Mouse (Mus musculus) testis, adult 2 months (tissue): ENCODE data around the gene Txn2. TPM values are rescaled to one million over a fixed set of nuclear protein-coding genes. Genes with fewer than 3 reads are reported as not detected.
"Not testable (repeated sequence)": the region's sequence is repeated elsewhere in the genome, so short reads cannot be mapped to it uniquely, and the experiment has no call there.

Experiments
- H3K27ac ChIP-seq: fragments of 200-500 bp; 2 replicates; pipeline ENCODE4 v1.5.1; 2012; ENCODE audit warnings: low read depth, low read length; ENCODE audit not compliant: control insufficient read depth, insufficient read depth
- H3K27me3 ChIP-seq: fragments of 200-500 bp; 2 replicates; pipeline ENCODE4 v1.6.1; 2012; ENCODE audit warnings: mild to moderate bottlenecking, low read length, moderate library complexity; ENCODE audit not compliant: control insufficient read depth, insufficient read depth
- H3K36me3 ChIP-seq: fragments of 200-500 bp; 2 replicates; pipeline ENCODE4 v1.6.1; 2012; ENCODE audit warnings: mild to moderate bottlenecking, low read length; ENCODE audit not compliant: control insufficient read depth, insufficient read depth
- H3K4me1 ChIP-seq: fragments of 200-500 bp; 2 replicates; pipeline ENCODE4 v1.6.1; 2012; ENCODE audit warnings: low read length; ENCODE audit not compliant: control insufficient read depth, insufficient read depth
- H3K4me3 ChIP-seq: fragments of 200-500 bp; 2 replicates; pipeline ENCODE4 v1.5.1; 2012; ENCODE audit warnings: low read depth, mild to moderate bottlenecking, low read length, moderate library complexity, mixed read lengths; ENCODE audit not compliant: control insufficient read depth
- CTCF ChIP-seq: fragments of 200-500 bp; IDR thresholded peaks from 2 replicates; pipeline ENCODE4 v1.5.1; 2012; ENCODE audit warnings: low read depth, mild to moderate bottlenecking, inconsistent platforms, low read length, moderate library complexity; ENCODE audit not compliant: control insufficient read depth, insufficient read depth, insufficient replicate concordance
- POLR2A ChIP-seq: fragments of 200-500 bp; IDR thresholded peaks from 2 replicates; pipeline ENCODE4 v1.6.1; 2012; ENCODE audit warnings: low read depth, mild to moderate bottlenecking, inconsistent platforms, low read length, moderate library complexity; ENCODE audit not compliant: control insufficient read depth
- polyA plus RNA-seq: library from polyadenylated mRNA; depleted of rRNA; stranded (reverse); fragments of >200 nt; gene quantifications from 2 replicates; pipeline ENCODE4 v1.2.3, GENCODE M21; 2012

Txn2 gene
- polyA plus RNA-seq, 1 experiment, result 133 TPM

- Histone ChIP-seq H3K4me1 (no peaks in the 10 kb centered on the region), H3K4me3 (no peak overlapping the region), H3K27me3 (no peaks in the 10 kb centered on the region), H3K36me3 (no peaks in the 10 kb centered on the region), H3K27ac (no peak overlapping the region)
- TF ChIP-seq POLR2A, result no peak
- no peak for TF ChIP-seq CTCF
Measured at GRCm38 (mm10) chr15:77875953-77876352, 52.9 kb downstream of the Txn2 start.

GRCm38 (mm10) chr15:77874807-77875206 is 54.0 kb downstream of the Txn2 start:
- TF ChIP-seq POLR2A (no peak), CTCF (no peak)
- Histone ChIP-seq H3K4me1 (no peaks in the 10 kb centered on the region), H3K27ac (no peak overlapping the region), H3K27me3 (no peaks in the 10 kb centered on the region), H3K4me3 (no peak overlapping the region), H3K36me3 (no peaks in the 10 kb centered on the region)

GRCm38 (mm10) chr15:77874310-77874709 is 54.5 kb downstream of the Txn2 start:
- Histone ChIP-seq H3K4me1 (no peaks in the 10 kb centered on the region), H3K27ac (no peak overlapping the region), H3K36me3 (no peaks in the 10 kb centered on the region), H3K27me3 (no peaks in the 10 kb centered on the region), H3K4me3 (no peak overlapping the region)
- TF ChIP-seq CTCF, result no peak
- no peak for TF ChIP-seq POLR2A

- Histone ChIP-seq H3K36me3 (no peaks in the 10 kb centered on the region), H3K4me3 (no peak overlapping the region), H3K27ac (no peak overlapping the region), H3K4me1 (no peaks in the 10 kb centered on the region), H3K27me3 (no peaks in the 10 kb centered on the region)
- TF ChIP-seq POLR2A (no peak), CTCF (no peak)
Measured at GRCm38 (mm10) chr15:77873564-77873963, 55.2 kb downstream of the Txn2 start.

DNA sequence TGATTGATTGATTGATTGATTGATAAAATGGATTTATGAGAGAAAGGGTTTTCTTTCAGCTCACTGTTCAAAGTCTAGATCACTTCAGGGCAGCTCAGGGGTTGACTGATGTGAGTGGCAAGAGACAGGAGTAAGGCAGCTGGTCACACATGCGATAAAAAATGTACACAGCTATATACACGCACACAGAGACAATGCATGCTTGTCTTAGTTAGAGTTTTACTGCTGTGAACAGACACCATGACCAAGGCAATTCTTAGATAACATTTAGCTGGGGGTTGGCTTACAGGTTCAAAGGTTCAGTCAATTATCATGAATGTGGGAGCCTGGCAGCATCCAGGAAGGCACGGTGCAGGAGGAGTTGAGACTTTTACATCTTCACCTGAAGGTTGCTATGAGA is 55.8 kb downstream of the Txn2 start:
- H3K4me3 ChIP-seq, result no peak overlapping the region
- TF ChIP-seq POLR2A (no peak), CTCF (no peak)
- H3K4me1 ChIP-seq, result no peaks in the 10 kb centered on the region
- H3K36me3 ChIP-seq, result no peaks in the 10 kb centered on the region
- no peak overlapping the region for H3K27ac ChIP-seq
- no peaks in the 10 kb centered on the region for H3K27me3 ChIP-seq

GRCm38 (mm10) chr15:77868340-77868739 is 60.5 kb downstream of the Txn2 start:
- TF ChIP-seq POLR2A (no peak), CTCF (no peak)
- no peak overlapping the region for H3K27ac ChIP-seq

DNA sequence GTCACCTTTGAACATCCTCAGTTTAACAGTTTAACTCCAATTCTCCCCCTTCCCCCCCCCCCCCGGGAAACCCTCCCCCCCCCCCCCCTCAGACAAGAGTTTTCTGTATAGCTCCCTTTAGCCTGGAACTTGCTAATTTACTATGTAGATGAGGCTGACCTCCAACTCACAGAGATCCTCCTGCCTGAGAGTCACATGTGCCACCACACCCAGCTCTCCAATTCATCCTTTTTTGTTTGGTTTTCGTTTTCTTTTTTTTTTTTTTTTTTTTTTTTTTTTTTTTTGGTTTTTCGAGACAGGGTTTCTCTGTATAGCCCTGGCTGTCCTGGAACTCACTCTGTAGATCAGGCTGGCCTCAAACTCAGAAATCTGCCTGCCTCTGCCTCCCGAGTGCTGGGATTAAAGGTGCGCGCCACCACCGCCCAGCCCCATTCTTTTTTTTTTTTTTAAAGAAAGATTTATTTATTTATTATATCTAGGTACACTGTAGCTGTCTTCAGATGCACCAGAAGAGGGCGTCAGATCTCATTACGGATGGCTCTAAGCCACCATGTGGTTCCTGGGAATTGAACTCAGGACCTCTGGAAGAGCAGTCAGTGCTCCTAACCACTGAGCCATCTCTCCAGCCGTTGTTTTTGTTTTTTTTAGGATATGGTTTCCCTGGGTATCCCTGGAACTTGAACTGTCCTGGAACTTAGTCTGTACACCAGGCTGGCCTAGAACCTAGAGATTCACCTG is 61.4 kb downstream of the Txn2 start:
- H3K4me3 ChIP-seq, H3K4me1 ChIP-seq, H3K27me3 ChIP-seq, H3K36me3 ChIP-seq, H3K27ac ChIP-seq: not testable (repeated sequence)

More at GRCm38 (mm10) chr15:77868340-77868739, 60.5 kb downstream of the Txn2 start:
- Histone ChIP-seq H3K27me3 (no peaks in the 10 kb centered on the region), H3K4me3 (no peak overlapping the region), H3K36me3 (no peaks in the 10 kb centered on the region), H3K4me1 (no peaks in the 10 kb centered on the region)
